Mouse (Mus musculus): ENCODE measurements around the gene Trim34b. TPM values are rescaled to one million over a fixed set of nuclear protein-coding genes. Genes with fewer than 3 reads are reported as not detected.

The Trim34b gene
- total and polyA plus RNA-seq, 2 experiments from 2014 or later, result not detected

GRCm38 (mm10) chr7:104369736-104370414, 40.6 kb downstream of the Trim34b start, which contains the start of gene Trim30b:
Gene Trim30b, minus strand, starts transcription at chr7:104369884.
- Histone ChIP-seq H3K36me3 (ENCODE audit: insufficient read depth) (no peaks in the 10 kb centered on the region), H3K27ac (ENCODE audit: low read depth, low read length) (no peak within 1 kb of the TSS), H3K4me1 (ENCODE audit: insufficient read depth) (no peaks in the 10 kb centered on the region), H3K4me2 (ENCODE audit: low read depth) (no peak within 1 kb of the TSS), H3K27me3 (ENCODE audit: insufficient read depth, low read length) (no peaks in the 10 kb centered on the region), H3K9ac (no peak within 1 kb of the TSS), H3K4me3 (ENCODE audit: low read depth, low read length) (no peak within 1 kb of the TSS), H3K9me3 (ENCODE audit: low read length) (no peaks in the 10 kb centered on the region)
- no peak for ATAC-seq
- 59% methylated on average over 1 of the region's 1 CpGs for WGBS
- no peak for TF ChIP-seq CTCF (IDR thresholded peaks at IDR 0.05; ENCODE audit: low read depth)
- DNase-seq, result no peak

Other genes with a start within 250 kb of the Trim34b start
- not detected in 2 replicates for gene Olfr645, start 244.0 kb upstream of the Trim34b start, total RNA-seq (2014; rRNA removed)
- not detected in 2 replicates for gene Olfr645, start 244.0 kb upstream of the Trim34b start, polyA plus RNA-seq (2015; fragmentation: Nextera tagmentation; extraction: Ambion mirVana)
- gene Olfr646, start 224.6 kb upstream of the Trim34b start, total RNA-seq (2014; rRNA removed), result not detected in 2 replicates
- gene Olfr646, start 224.6 kb upstream of the Trim34b start, polyA plus RNA-seq (2015; fragmentation: Nextera tagmentation; extraction: Ambion mirVana), result not detected in 2 replicates
- gene Ubqln5, start 199.6 kb upstream of the Trim34b start, total RNA-seq (2014; rRNA removed), result not detected in 2 replicates
- not detected in 2 replicates for gene Ubqln5, start 199.6 kb upstream of the Trim34b start, polyA plus RNA-seq (2015; fragmentation: Nextera tagmentation; extraction: Ambion mirVana)
- gene Olfr643, start 192.1 kb upstream of the Trim34b start, total RNA-seq (2014; rRNA removed), result not detected in 2 replicates
- gene Olfr643, start 192.1 kb upstream of the Trim34b start, polyA plus RNA-seq (2015; fragmentation: Nextera tagmentation; extraction: Ambion mirVana), result not detected in 2 replicates
- not detected in 2 replicates for gene Ubqln3, start 186.2 kb upstream of the Trim34b start, total RNA-seq (2014; rRNA removed)
- gene Ubqln3, start 186.2 kb upstream of the Trim34b start, polyA plus RNA-seq (2015; fragmentation: Nextera tagmentation; extraction: Ambion mirVana), result not detected in 2 replicates
- gene Ubqlnl, start 178.9 kb upstream of the Trim34b start, total RNA-seq (2014; rRNA removed), result not detected in 2 replicates
- not detected in 2 replicates for gene Ubqlnl, start 178.9 kb upstream of the Trim34b start, polyA plus RNA-seq (2015; fragmentation: Nextera tagmentation; extraction: Ambion mirVana)
- gene Olfm5, start 164.6 kb upstream of the Trim34b start, total RNA-seq (2014; rRNA removed), result not detected in 2 replicates
- 0.10 TPM in 1 of 2 replicates, not detected in the other for gene Olfm5, start 164.6 kb upstream of the Trim34b start, polyA plus RNA-seq (2015; fragmentation: Nextera tagmentation; extraction: Ambion mirVana)
- gene Olfr648, start 146.1 kb upstream of the Trim34b start, total RNA-seq (2014; rRNA removed), result not detected in 2 replicates
- 0.24 and 0.28 TPM in 2 replicates for gene Olfr648, start 146.1 kb upstream of the Trim34b start, polyA plus RNA-seq (2015; fragmentation: Nextera tagmentation; extraction: Ambion mirVana)
- gene Olfr649, start 133.5 kb upstream of the Trim34b start, total RNA-seq (2014; rRNA removed), result not detected in 2 replicates
- not detected in 2 replicates for gene Olfr649, start 133.5 kb upstream of the Trim34b start, polyA plus RNA-seq (2015; fragmentation: Nextera tagmentation; extraction: Ambion mirVana)
- 0.23 and 0.38 TPM in 2 replicates for gene Trim6, start 110.7 kb upstream of the Trim34b start, total RNA-seq (2014; rRNA removed)
- gene Trim6, start 110.7 kb upstream of the Trim34b start, polyA plus RNA-seq (2015; fragmentation: Nextera tagmentation; extraction: Ambion mirVana), result 0.21 and 0.34 TPM in 2 replicates
- gene Trim34a, start 85.0 kb upstream of the Trim34b start, total RNA-seq (2014; rRNA removed), result 1.8 and 1.9 TPM in 2 replicates
- 0.77 and 1.1 TPM in 2 replicates for gene Trim34a, start 85.0 kb upstream of the Trim34b start, polyA plus RNA-seq (2015; fragmentation: Nextera tagmentation; extraction: Ambion mirVana)
- gene Trim5, start 41.4 kb upstream of the Trim34b start, total RNA-seq (2014; rRNA removed), result 0.10 and 0.46 TPM in 2 replicates
- 0.06 and 0.16 TPM in 2 replicates for gene Trim5, start 41.4 kb upstream of the Trim34b start, polyA plus RNA-seq (2015; fragmentation: Nextera tagmentation; extraction: Ambion mirVana)
- 0.69 and 4.1 TPM in 2 replicates for gene Trim12a, start 14.0 kb upstream of the Trim34b start, total RNA-seq (2014; rRNA removed)
- 1.4 and 1.7 TPM in 2 replicates for gene Trim12a, start 14.0 kb upstream of the Trim34b start, polyA plus RNA-seq (2015; fragmentation: Nextera tagmentation; extraction: Ambion mirVana)
- 2.1 and 3.0 TPM in 2 replicates for gene Trim12c, start 23.9 kb downstream of the Trim34b start, total RNA-seq (2014; rRNA removed)
- 0.39 and 0.68 TPM in 2 replicates for gene Trim12c, start 23.9 kb downstream of the Trim34b start, polyA plus RNA-seq (2015; fragmentation: Nextera tagmentation; extraction: Ambion mirVana)
- gene Trim30b, start 40.4 kb downstream of the Trim34b start, total RNA-seq (2014; rRNA removed), result 0.10 TPM in 1 of 2 replicates, not detected in the other
- gene Trim30b, start 40.4 kb downstream of the Trim34b start, polyA plus RNA-seq (2015; fragmentation: Nextera tagmentation; extraction: Ambion mirVana), result 0.04 and 0.13 TPM in 2 replicates
- gene Trim30c, start 71.4 kb downstream of the Trim34b start, total RNA-seq (2014; rRNA removed), result not detected in 2 replicates
- not detected in 2 replicates for gene Trim30c, start 71.4 kb downstream of the Trim34b start, polyA plus RNA-seq (2015; fragmentation: Nextera tagmentation; extraction: Ambion mirVana)
- gene Trim30a, start 135.7 kb downstream of the Trim34b start, total RNA-seq (2014; rRNA removed), result 0.62 and 2.4 TPM in 2 replicates
- gene Trim30a, start 135.7 kb downstream of the Trim34b start, polyA plus RNA-seq (2015; fragmentation: Nextera tagmentation; extraction: Ambion mirVana), result 0.55 and 0.76 TPM in 2 replicates
- gene Trim30d, start 178.4 kb downstream of the Trim34b start, total RNA-seq (2014; rRNA removed), result 1.2 and 1.5 TPM in 2 replicates
- gene Trim30d, start 178.4 kb downstream of the Trim34b start, polyA plus RNA-seq (2015; fragmentation: Nextera tagmentation; extraction: Ambion mirVana), result 0.59 and 0.74 TPM in 2 replicates
- gene Olfr651, start 220.7 kb downstream of the Trim34b start, total RNA-seq (2014; rRNA removed), result not detected in 2 replicates
- not detected in 2 replicates for gene Olfr651, start 220.7 kb downstream of the Trim34b start, polyA plus RNA-seq (2015; fragmentation: Nextera tagmentation; extraction: Ambion mirVana)
- not detected in 2 replicates for gene Olfr652, start 231.4 kb downstream of the Trim34b start, total RNA-seq (2014; rRNA removed)
- gene Olfr652, start 231.4 kb downstream of the Trim34b start, polyA plus RNA-seq (2015; fragmentation: Nextera tagmentation; extraction: Ambion mirVana), result not detected in 2 replicates
- not detected in 2 replicates for gene Olfr653, start 247.8 kb downstream of the Trim34b start, total RNA-seq (2014; rRNA removed)
- not detected in 2 replicates for gene Olfr653, start 247.8 kb downstream of the Trim34b start, polyA plus RNA-seq (2015; fragmentation: Nextera tagmentation; extraction: Ambion mirVana)

Measured in forebrain, postnatal 0 days (tissue).